In genomic region chr10:33703420-33703819, GRCm38 (mm10) we compare ENCODE assay signal across 9 mouse cellular contexts.
DNase-seq lines count a peak whose midpoint lies in the region; ATAC-seq lines count a peak whose summit lies in the region.
"Had no signal": no experiment of that assay in that cellular context is flagged by ENCODE, and none has a peak within 500 bp of the region (broad histone marks: within the 10 kb centered on the region; RNA-seq: fewer than 3 reads in every experiment).

No protein-coding gene starts in this region.

- DNase-seq in adrenal gland, adult 18-20 months (ENCODE audit: low spot score in 2 of 2), result peak; percentile 22 to 35
- DNase-seq in adrenal gland, postnatal 4 days (ENCODE audit: low spot score in 2 of 2), result no peak
- peak; percentile 20 for DNase-seq in midbrain, embryonic 10.5 days (ENCODE audit: low spot score)
- DNase-seq in fibroblast of lung, adult 2 months (ENCODE audit: low read depth), result peak; percentile 14
- DNase-seq in layer of hippocampus, postnatal 25 days (ENCODE audit: extremely low spot score in 1 of 2, low spot score in 1 of 2), result peak; percentile 48 to 90
- DNase-seq in retina, embryonic 14.5 days (ENCODE audit: low spot score), result peak; percentile 78

- no peak for ATAC-seq in midbrain, embryonic 16.5 days
- ATAC-seq in heart, embryonic 12.5 days (ENCODE audit: insufficient number of reproducible peaks, low FRiP score), result no peak

- H3K4me1 ChIP-seq in midbrain, embryonic 10.5 days, result no peaks in the 10 kb centered on the region
- no peaks in the 10 kb centered on the region for H3K4me1 ChIP-seq in midbrain, embryonic 16.5 days (ENCODE audit: control insufficient read depth, insufficient read depth, low read length)
- no peaks in the 10 kb centered on the region for H3K4me1 ChIP-seq in heart, embryonic 12.5 days (replicated peaks)
- H3K4me1 ChIP-seq: heart, embryonic 15.5 days had no signal

- no peak overlapping the region for H3K4me3 ChIP-seq in midbrain, embryonic 10.5 days
- no peak overlapping the region for H3K4me3 ChIP-seq in midbrain, embryonic 16.5 days (ENCODE audit: low read depth, low read length)
- no peak overlapping the region for H3K4me3 ChIP-seq in heart, embryonic 12.5 days
- H3K4me3 ChIP-seq: heart, embryonic 15.5 days had no signal

- H3K36me3 ChIP-seq in midbrain, embryonic 10.5 days, result no peaks in the 10 kb centered on the region
- H3K36me3 ChIP-seq in midbrain, embryonic 16.5 days (ENCODE audit: control insufficient read depth, insufficient read depth, low read length), result no peaks in the 10 kb centered on the region
- H3K36me3 ChIP-seq in heart, embryonic 12.5 days, result no peaks in the 10 kb centered on the region
- H3K36me3 ChIP-seq: heart, embryonic 15.5 days had no signal

- H3K4me2 ChIP-seq in midbrain, embryonic 16.5 days (ENCODE audit: low read length), result no peak overlapping the region
- no peak overlapping the region for H3K4me2 ChIP-seq in heart, embryonic 12.5 days
- H3K4me2 ChIP-seq: heart, embryonic 15.5 days had no signal

- WGBS in midbrain, embryonic 10.5 days, result 67% methylated on average over 3 of the region's 3 CpGs
- whole genome bisulfite sequencing in midbrain, embryonic 16.5 days, result 47% methylated on average over 3 of the region's 3 CpGs
- WGBS in heart, embryonic 12.5 days, result 51% methylated on average over 3 of the region's 3 CpGs

- H3K27ac ChIP-seq in midbrain, embryonic 10.5 days (replicated peaks), result no peak overlapping the region
- no peak overlapping the region for H3K27ac ChIP-seq in midbrain, embryonic 16.5 days (ENCODE audit: low read length)
- no peak overlapping the region for H3K27ac ChIP-seq in heart, embryonic 12.5 days (ENCODE audit: poor library complexity, severe bottlenecking)
- H3K27ac ChIP-seq: heart, embryonic 15.5 days had no signal

- no peaks in the 10 kb centered on the region for H3K9me3 ChIP-seq in midbrain, embryonic 10.5 days (replicated peaks)
- no peaks in the 10 kb centered on the region for H3K9me3 ChIP-seq in midbrain, embryonic 16.5 days (replicated peaks; ENCODE audit: control insufficient read depth, low read length, poor library complexity, severe bottlenecking)
- H3K9me3 ChIP-seq in heart, embryonic 12.5 days (replicated peaks), result no peaks in the 10 kb centered on the region
- H3K9me3 ChIP-seq: heart, embryonic 15.5 days had no signal

- H3K27me3 ChIP-seq in midbrain, embryonic 10.5 days (ENCODE audit: low read depth, poor library complexity, severe bottlenecking), result no peaks in the 10 kb centered on the region
- no peaks in the 10 kb centered on the region for H3K27me3 ChIP-seq in midbrain, embryonic 16.5 days (ENCODE audit: control insufficient read depth, insufficient read depth, low read depth, low read length)
- H3K27me3 ChIP-seq in heart, embryonic 12.5 days (replicated peaks), result no peaks in the 10 kb centered on the region
- H3K27me3 ChIP-seq: heart, embryonic 15.5 days had no signal

- H3K9ac ChIP-seq in midbrain, embryonic 16.5 days (ENCODE audit: low read depth, low read length), result no peak overlapping the region
- H3K9ac ChIP-seq in heart, embryonic 12.5 days, result no peak overlapping the region
- H3K9ac ChIP-seq: heart, embryonic 15.5 days had no signal

Comparison
In these comparisons a context has a peak if more than half of its experiments do, and no peak if none do; other contexts are left out.
1. DNase-seq: peak in adrenal gland, adult 18-20 months (2 of 2), midbrain, embryonic 10.5 days (single experiment), fibroblast of lung, adult 2 months (single experiment), layer of hippocampus, postnatal 25 days (2 of 2) and retina, embryonic 14.5 days (single experiment); none in adrenal gland, postnatal 4 days (0 of 2).